Mouse (Mus musculus): ENCODE data around the gene Atp6ap1.
A peak's percentile ranks its signal among the peaks of the same experiment; 100 is the strongest.

Atp6ap1 gene

DNA sequence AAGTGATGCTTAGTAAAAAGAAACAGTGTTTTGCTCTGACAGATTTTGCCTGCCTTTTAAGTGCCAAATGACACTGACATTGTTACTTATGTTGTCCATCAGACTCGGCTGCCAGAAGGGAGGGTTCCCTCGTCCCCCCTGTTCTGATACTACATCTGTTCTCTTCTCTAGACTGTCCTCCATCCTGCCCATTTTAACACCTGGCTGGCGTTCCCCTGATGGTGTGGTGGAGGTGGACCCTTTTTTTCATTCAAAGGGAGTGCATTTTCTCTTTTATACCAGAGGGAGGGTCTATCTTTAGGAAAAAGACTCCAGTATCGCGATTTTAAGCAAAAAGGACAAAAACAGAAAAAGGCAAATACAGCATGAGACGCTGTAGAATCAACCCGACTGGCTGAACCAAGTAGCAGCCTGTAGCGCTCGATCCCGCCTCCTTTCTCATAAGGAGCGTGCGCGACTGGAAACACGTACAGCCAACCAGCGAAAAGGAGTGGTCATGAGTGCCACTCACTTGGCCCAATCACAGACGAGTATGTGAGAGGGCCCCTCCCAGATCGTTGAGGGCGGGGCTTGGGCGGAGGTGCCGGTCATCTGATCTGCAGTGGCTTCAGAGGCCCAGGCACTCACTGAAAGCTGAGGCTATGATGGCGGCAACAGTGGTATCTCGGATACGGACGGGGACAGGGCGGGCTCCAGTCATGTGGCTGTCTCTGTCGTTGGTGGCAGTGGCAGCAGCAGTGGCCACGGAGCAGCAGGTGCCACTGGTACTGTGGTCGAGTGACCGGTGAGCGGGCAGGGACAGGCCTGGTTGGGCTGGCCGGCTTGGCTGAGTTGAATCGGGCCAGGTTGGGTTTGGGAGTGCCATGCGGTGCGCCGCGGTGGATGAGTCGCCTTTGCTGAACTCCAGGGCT, at the start of gene Atp6ap1:
Gene Atp6ap1, plus strand, starts transcription at position 560 of the 911 bp plus-strand sequence.
- peak; percentile 87 to 90 for DNase-seq

DNA sequence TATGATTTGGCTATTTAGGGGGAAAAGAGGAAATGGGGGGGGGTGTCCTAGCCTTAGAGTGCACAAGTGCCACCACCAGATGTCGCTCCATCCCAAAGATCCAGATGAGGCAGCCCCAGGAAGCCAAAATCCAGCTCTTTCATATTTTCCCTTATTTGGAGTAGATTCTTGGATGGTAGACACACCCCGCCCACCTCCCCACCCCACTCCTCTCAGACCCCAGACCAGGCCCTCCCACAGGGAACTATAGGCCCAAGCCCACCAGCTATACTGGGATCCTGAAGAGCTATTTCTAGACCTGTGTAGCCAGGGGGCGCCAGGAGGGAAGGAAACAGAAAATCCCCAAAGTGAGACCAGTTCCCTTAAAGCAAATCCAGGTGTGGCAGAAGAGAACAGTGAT, 48.2 kb upstream of the Atp6ap1 start:
- DNase-seq = peak; percentile 48 to 62

- peak; percentile 65 to 71 for DNase-seq
Measured at GRCm38 (mm10) chrX:74249615-74250014, 47.3 kb upstream of the Atp6ap1 start, which contains the start of gene Flna. Gene Flna, minus strand, starts transcription at chrX:74249820.

- peak; percentile 77 to 82 for DNase-seq
Measured at GRCm38 (mm10) chrX:74254153-74254887, 42.6 kb upstream of the Atp6ap1 start, which contains the start of gene Emd. Gene Emd, plus strand, starts transcription at chrX:74254687.

GRCm38 (mm10) chrX:74254888-74255565, 41.9 kb upstream of the Atp6ap1 start:
- DNase-seq = no peak

DNA sequence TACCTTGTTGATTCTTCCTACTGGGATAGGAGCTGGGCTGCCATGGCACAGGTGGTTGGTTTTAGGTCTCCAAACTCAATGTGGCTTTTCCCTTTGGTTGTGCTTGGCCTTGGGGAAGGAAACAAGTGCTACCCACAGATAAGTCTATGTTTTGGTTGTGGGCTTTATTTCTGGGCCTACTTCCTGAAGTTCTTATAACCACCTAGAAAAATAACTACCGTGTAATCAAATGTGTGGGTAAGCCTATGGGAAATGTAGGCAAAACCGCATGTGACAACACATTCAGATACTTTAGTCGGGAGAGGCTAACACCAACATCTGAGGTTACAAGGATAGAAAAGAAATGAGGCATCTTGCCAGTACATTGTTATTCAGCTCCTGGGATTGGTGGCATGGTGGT, 39.2 kb upstream of the Atp6ap1 start:
- DNase-seq = no peak

GRCm38 (mm10) chrX:74269736-74270061, 27.2 kb upstream of the Atp6ap1 start:
- DNase-seq = no peak

DNA sequence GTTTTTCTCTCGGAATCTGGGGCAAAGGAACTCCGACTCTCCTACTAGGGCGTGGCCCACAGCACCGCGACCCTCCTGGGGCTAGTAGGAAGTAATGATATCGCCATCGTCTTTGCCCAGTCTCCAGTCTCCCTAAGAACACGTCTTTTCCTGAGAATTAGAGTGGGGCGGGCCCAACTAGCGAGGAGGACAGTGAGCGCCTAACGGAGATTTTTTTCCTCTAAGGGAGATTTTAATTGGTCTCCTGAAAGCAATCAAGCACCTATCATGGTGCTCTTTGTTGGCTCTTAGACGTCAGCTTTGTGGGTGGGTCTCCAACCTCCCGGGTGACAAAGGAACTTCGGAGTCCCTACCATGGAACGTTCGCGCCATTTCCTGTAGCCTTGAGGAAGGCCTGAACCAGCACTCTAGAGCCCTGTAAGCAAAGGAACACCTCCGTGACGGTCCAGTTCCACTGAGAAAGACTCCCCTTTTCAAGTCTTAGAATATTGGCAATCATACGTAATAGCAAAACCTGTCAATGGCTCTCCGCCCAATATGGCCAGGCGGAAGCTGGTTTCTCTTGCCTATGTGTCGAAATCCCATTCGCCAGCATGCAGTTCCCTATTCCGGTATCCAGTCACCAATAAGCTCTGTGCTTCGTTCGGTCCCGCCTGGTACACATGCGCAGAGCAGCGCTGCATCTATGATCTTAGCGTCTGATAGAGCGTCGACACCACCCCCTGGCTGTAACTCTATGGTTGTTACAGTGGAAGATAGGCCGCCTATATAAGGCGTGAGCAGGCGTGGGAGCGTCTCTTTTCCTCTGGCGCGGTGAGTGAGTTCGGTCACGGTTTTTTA, 26.6 kb upstream of the Atp6ap1 start, which contains the start of gene Rpl10:
Gene Rpl10, plus strand, starts transcription at position 751 of the 840 bp plus-strand sequence.
- peak; percentile 72 to 84 for DNase-seq

GRCm38 (mm10) chrX:74270902-74271551, 25.9 kb upstream of the Atp6ap1 start:
- peak in 1 of 2 experiments; percentile 13 for DNase-seq

DNA sequence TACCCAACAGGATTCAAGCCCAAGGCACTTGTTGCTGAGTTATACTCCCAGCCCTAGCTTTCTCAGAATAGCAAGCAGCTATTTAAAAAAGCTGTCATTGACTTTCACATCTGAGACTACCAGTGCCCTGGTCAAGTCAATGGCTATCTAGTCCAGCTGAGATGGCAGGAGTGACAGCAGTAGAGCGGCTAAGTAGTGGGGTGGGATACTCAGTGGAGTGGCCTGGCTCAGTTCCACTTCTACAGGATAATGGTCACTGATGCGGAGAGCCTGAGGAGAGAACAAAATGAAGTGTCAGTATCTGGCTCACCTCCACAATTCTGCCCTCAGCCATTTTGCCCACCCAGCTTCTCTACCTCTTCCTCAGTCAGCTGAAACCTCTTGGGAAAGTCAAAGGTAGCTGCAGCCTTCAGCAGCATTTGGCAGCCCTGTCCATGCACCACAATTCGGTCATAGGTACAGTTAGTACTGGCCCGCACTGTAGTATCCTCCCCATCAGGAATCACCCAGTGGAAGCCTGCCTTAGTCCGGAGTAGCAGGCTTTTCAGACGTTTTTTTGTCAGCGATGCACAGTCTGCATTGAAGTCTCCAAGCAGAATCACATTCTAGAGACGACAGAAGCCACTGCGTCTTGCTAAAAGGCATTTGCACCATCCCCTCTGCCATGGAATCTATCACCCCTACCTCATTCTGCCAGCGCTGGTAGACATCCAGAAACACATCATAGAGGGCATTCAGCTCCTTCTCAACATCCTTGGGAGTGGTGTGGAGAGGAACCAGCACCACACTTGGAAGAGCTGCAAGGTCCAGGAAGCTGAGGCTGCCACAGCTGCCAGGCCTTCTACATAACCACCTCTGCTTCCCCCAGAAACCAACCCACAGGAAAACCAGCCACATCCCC, 23.2 kb upstream of the Atp6ap1 start:
- no peak for DNase-seq

GRCm38 (mm10) chrX:74277916-74278315, 19.0 kb upstream of the Atp6ap1 start:
- DNase-seq = no peak

- no peak for DNase-seq
Measured at GRCm38 (mm10) chrX:74281041-74281731, 15.7 kb upstream of the Atp6ap1 start.

GRCm38 (mm10) chrX:74281732-74282394, 15.0 kb upstream of the Atp6ap1 start, which contains the start of the genes Taz and Dnase1l1:
Gene Taz, plus strand, starts transcription at chrX:74281912.
Gene Dnase1l1, minus strand, starts transcription at chrX:74282337.
- peak; percentile 49 to 66 for DNase-seq

DNA sequence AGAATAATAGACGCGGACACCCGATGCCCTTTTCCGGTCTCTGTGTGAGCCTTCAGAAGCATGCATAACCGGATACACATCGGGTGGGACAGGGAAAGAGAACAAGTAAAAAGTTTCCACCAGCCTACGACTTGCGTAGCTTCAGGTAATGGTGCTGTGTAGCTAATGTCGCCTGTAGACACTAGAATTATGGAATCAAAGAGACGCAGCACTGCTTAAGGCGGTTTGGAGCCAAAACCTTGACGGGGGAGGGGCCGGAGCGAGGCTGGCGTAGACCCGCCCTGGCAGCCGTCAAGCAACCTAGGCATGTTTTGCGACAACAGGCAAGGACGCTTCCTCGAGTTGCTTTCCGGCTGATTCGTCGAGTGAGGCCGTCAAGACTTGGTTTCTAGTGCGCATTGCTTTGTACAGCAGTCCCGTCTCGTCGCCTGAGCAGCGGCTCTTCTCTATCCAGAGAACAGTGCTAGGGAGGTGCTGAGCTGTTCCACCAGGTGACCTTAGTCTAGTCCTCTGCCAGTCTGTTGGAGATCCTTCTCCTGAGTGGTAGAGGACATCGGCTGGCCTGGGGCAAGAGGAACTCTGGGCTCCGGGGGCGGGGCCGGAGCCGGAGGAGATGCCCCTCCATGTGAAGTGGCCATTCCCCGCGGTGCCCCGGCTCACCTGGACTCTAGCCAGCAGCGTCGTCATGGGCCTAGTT, 14.4 kb upstream of the Atp6ap1 start:
- DNase-seq = peak; percentile 69 to 79

DNA sequence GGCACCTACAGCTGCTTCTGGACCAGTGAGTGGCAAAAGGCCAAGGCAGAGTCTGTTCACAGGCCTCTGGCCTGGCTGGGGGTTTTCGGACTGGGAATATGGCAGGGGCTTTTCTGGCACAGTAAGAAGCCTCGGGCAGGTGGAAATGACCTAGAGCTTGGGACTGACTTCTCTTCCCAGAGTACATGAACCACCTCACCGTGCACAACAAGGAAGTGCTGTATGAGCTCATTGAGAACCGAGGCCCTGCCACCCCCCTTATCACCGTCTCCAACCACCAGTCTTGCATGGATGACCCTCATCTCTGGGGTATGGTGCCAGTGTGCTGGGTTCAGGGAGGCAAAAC, 13.8 kb upstream of the Atp6ap1 start:
- DNase-seq = no peak

DNA sequence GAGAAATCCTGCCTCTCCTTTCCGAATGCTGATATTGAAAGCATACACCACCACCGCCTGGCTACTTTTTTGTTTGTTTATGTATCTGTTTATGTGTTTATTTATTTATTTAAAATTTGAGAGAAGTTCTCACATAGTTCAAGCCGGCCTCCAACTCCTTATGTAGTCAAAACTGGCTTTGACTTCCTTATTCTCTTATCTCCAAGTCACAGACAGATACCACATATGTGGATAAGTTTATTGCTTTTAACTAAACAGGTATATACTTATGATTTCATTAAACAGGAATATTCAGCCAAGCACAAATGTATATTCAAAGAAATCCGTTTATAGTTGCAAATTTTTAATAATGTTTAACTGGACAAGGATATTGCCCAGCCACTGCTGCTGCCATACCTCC, 3.5 kb upstream of the Atp6ap1 start:
- no peak for DNase-seq

DNA sequence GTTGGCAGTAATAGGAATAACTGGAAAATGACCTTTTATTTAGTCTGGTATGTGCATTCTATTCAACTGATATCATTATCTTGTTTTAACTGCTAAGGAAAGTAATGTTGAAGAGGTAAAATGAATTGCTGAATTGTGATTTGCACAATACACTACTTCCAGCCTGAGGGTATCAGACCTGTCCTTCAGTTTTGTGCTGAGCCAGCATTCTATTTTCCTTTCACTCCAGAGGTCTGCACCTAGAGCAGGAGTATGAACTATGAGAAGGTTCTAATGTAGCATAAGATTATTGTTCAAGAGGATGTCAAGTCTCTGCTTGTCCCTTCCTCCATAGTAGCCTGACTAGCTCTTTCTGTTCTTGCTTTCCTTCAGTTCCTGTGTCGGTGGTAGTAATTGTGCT, 1.5 kb downstream of the Atp6ap1 start:
- no peak for DNase-seq

DNA sequence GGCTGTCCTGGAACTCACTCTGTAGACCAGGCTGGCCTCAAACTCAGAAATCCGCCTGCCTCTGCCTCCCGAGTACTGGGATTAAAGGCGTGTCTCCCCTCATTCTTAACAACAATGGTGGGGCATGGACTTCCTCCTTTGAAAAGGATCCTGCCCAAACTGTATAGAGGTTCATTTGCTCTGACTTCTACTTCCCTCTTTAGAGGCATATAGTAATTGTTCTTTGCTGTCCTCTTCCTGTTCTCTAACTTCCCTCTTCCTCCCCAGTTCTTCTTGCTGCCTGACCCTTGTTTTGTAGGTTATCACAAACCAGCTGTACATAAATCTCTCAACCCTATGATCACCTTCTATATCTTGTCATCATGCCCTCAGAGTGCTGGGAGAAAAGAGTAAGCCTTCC, 2.8 kb downstream of the Atp6ap1 start:
- DNase-seq = no peak

Measured in spleen, adult 18-20 months (tissue).